Comparison of ENCODE assay signal across 8 mouse cellular contexts in the genomic region with DNA sequence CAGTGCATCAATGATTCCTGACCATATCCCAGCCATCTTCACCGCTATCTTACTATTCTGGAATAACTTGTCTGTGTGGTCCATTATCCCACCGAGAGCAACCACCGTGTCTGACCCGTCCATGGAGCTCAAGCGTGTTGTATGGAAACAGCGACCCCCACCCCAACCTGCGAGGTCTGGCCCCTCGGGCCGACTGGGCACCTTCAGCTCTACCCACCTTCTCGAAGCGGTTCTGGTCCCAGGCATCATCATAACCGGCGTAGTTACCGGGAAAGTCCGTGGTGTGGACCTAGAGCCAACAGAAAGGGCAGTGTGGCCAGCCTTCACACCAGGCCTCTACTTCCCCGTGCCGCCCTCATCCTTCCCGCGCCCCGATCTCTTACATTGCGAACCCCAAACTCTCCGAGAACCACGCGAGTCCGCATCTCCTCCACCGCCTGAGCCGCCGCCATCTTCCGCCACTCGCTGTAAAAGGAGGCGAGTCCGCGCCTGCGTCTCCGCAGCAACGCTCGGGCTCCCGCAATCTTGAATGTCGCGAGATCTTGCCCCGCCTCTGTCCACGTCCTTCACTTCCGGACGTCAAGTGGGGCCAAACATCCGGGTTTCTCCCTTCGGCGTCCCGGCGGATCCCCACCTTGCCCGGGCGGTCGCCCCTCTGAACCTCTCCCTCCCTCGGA. TPM values are rescaled to one million over a fixed set of nuclear protein-coding genes. Genes with fewer than 3 reads are reported as not detected.
DNase-seq lines count a peak whose midpoint lies in the region; ATAC-seq and TF ChIP-seq lines count a peak whose summit lies in the region.

TSS of gene Polr1c (minus strand) at position 543 of the 677 bp plus-strand sequence.
TSS of gene Yipf3 (plus strand) at position 569 of the 677 bp plus-strand sequence.

- peak within 1 kb of the TSS; percentile 98 for H3K4me3 ChIP-seq in embryonic facial prominence, embryonic 14.5 days (ENCODE audit: low read depth, low read length)
- H3K4me3 ChIP-seq in limb, embryonic 14.5 days (replicated peaks; ENCODE audit: low read length), result peak within 1 kb of the TSS; percentile 72
- H3K4me3 ChIP-seq in midbrain, postnatal 0 days (ENCODE audit: low read depth, low read length), result peak within 1 kb of the TSS; percentile 79

- H3K36me3 ChIP-seq in embryonic facial prominence, embryonic 14.5 days (ENCODE audit: control insufficient read depth, insufficient read depth, low read length), result peaks cover 78% of the 10 kb centered on the region
- peaks cover 74% of the 10 kb centered on the region for H3K36me3 ChIP-seq in limb, embryonic 14.5 days (ENCODE audit: control insufficient read depth, insufficient read depth, low read length)
- H3K36me3 ChIP-seq in midbrain, postnatal 0 days (ENCODE audit: insufficient read depth, low read length), result peaks cover 59% of the 10 kb centered on the region

- WGBS in embryonic facial prominence, embryonic 14.5 days, result 1% methylated on average over 53 of the region's 53 CpGs
- under 1% methylated on average over 52 of the region's 53 CpGs for WGBS in limb, embryonic 14.5 days
- WGBS in midbrain, postnatal 0 days, result under 1% methylated on average over 53 of the region's 53 CpGs

- peaks cover 16% of the 10 kb centered on the region for H3K4me1 ChIP-seq in embryonic facial prominence, embryonic 14.5 days (ENCODE audit: control insufficient read depth, insufficient read depth, low read length)
- peaks cover 15% of the 10 kb centered on the region for H3K4me1 ChIP-seq in limb, embryonic 14.5 days (ENCODE audit: control insufficient read depth, insufficient read depth, low read length)
- peaks cover 7% of the 10 kb centered on the region for H3K4me1 ChIP-seq in midbrain, postnatal 0 days (ENCODE audit: insufficient read depth, low read length)

- ATAC-seq in embryonic facial prominence, embryonic 14.5 days (ENCODE audit: low read depth), result peak; percentile 93
- peak; percentile 92 for ATAC-seq in limb, embryonic 14.5 days (ENCODE audit: low FRiP score, low read depth)
- ATAC-seq in midbrain, postnatal 0 days (ENCODE audit: low FRiP score), result peak; percentile 92

- peak within 1 kb of the TSS; percentile 85 for H3K27ac ChIP-seq in embryonic facial prominence, embryonic 14.5 days (replicated peaks; ENCODE audit: low read depth, low read length)
- peak within 1 kb of the TSS; percentile 52 for H3K27ac ChIP-seq in limb, embryonic 14.5 days (replicated peaks; ENCODE audit: low read depth, low read length)
- H3K27ac ChIP-seq in midbrain, postnatal 0 days (ENCODE audit: low read depth, low read length), result peak within 1 kb of the TSS; percentile 79

- no peaks in the 10 kb centered on the region for H3K27me3 ChIP-seq in embryonic facial prominence, embryonic 14.5 days (replicated peaks; ENCODE audit: control insufficient read depth, insufficient read depth, low read length)
- H3K27me3 ChIP-seq in limb, embryonic 14.5 days (ENCODE audit: control insufficient read depth, insufficient read depth, low read length), result no peaks in the 10 kb centered on the region
- H3K27me3 ChIP-seq in midbrain, postnatal 0 days (ENCODE audit: insufficient read depth, low read length), result no peaks in the 10 kb centered on the region

- peak within 1 kb of the TSS; percentile 89 for H3K4me2 ChIP-seq in embryonic facial prominence, embryonic 14.5 days (ENCODE audit: low read depth, low read length)
- peak within 1 kb of the TSS; percentile 87 for H3K4me2 ChIP-seq in limb, embryonic 14.5 days (replicated peaks; ENCODE audit: low read depth, low read length, severe bottlenecking)
- H3K4me2 ChIP-seq in midbrain, postnatal 0 days (ENCODE audit: low read depth, low read length, poor library complexity, severe bottlenecking), result peak within 1 kb of the TSS; percentile 78

- DNase-seq in 3T3-L1 (ENCODE audit: low read depth, low spot score), result peak; percentile 94
- peak; percentile 83 to 90 for DNase-seq in adrenal gland, postnatal 4 days (ENCODE audit: low spot score in 2 of 2)
- peak; percentile 98 for DNase-seq in embryonic facial prominence, embryonic 14.5 days (ENCODE audit: low spot score)
- DNase-seq in heart, adult 8-10 months (ENCODE audit: low spot score), result peak; percentile 97
- DNase-seq in kidney, adult 9 months, result peak; percentile 96
- peak; percentile 95 for DNase-seq in limb, embryonic 14.5 days (ENCODE audit: low spot score)
- peak; percentile 96 for DNase-seq in midbrain, postnatal 0 days (ENCODE audit: low spot score)
- DNase-seq in spleen, postnatal 14 days (ENCODE audit: low spot score in 2 of 2), result peak; percentile 88 to 93

- no peak for TF ChIP-seq CTCF in midbrain, postnatal 0 days (IDR thresholded peaks at IDR 0.05)

- no peaks in the 10 kb centered on the region for H3K9me3 ChIP-seq in embryonic facial prominence, embryonic 14.5 days (ENCODE audit: control insufficient read depth, low read length)
- no peaks in the 10 kb centered on the region for H3K9me3 ChIP-seq in limb, embryonic 14.5 days (ENCODE audit: control insufficient read depth, low read length)
- H3K9me3 ChIP-seq in midbrain, postnatal 0 days (ENCODE audit: low read length), result no peaks in the 10 kb centered on the region

- peak within 1 kb of the TSS; percentile 96 for H3K9ac ChIP-seq in embryonic facial prominence, embryonic 14.5 days (ENCODE audit: low read depth, low read length)
- peak within 1 kb of the TSS; percentile 78 for H3K9ac ChIP-seq in limb, embryonic 14.5 days (ENCODE audit: low read depth, low read length, severe bottlenecking)
- H3K9ac ChIP-seq in midbrain, postnatal 0 days (replicated peaks; ENCODE audit: low read length, poor library complexity, severe bottlenecking), result peak within 1 kb of the TSS; percentile 87

- 0 out of 2 replicates have a peak, but pooled peaks have one; percentile 64 for TF ChIP-seq POLR2A in limb, embryonic 14.5 days (IDR thresholded peaks at IDR 0.05; ENCODE audit: borderline replicate concordance, extremely low read depth, insufficient read depth, insufficient read length)

RNA-seq across cellular contexts. Expression of gene Polr1c, which starts in this region (rescaled TPM):
- 100 to 1,000 TPM; 101 to 108 TPM for total RNA-seq in adrenal gland, postnatal 4 days (2021)
- polyA plus RNA-seq in embryonic facial prominence, embryonic 14.5 days (2014; fragmentation: Nextera tagmentation; extraction: Ambion mirVana), result 78.1 and 80.2 TPM in 2 replicates
- 10 to 100 TPM; 20.4 to 25.6 (median 22.7) TPM for total RNA-seq in heart, adult 8-10 months (2022)
- 112 and 120 TPM in 2 replicates for polyA plus RNA-seq in limb, embryonic 14.5 days (2012; rRNA removed)
- polyA plus RNA-seq in limb, embryonic 14.5 days (2014; fragmentation: Nextera tagmentation; extraction: Ambion mirVana), result 87.5 and 98.4 TPM in 2 replicates
- total RNA-seq in midbrain, postnatal 0 days (2014; rRNA removed), result 54.1 and 54.7 TPM in 2 replicates
- polyA plus RNA-seq in midbrain, postnatal 0 days (2015; fragmentation: Nextera tagmentation; extraction: Ambion mirVana), result 55.5 and 59.2 TPM in 2 replicates

RNA-seq across cellular contexts. Expression of gene Yipf3, which starts in this region (rescaled TPM):
- total RNA-seq in adrenal gland, postnatal 4 days (2021), result 100 to 1,000 TPM; 137 to 139 TPM
- 135 and 137 TPM in 2 replicates for polyA plus RNA-seq in embryonic facial prominence, embryonic 14.5 days (2014; fragmentation: Nextera tagmentation; extraction: Ambion mirVana)
- total RNA-seq in heart, adult 8-10 months (2022), result 10 to 100 TPM; 82.2 to 91.1 (median 85.5) TPM
- polyA plus RNA-seq in limb, embryonic 14.5 days (2012; rRNA removed), result 92.5 and 136 TPM in 2 replicates
- 134 and 142 TPM in 2 replicates for polyA plus RNA-seq in limb, embryonic 14.5 days (2014; fragmentation: Nextera tagmentation; extraction: Ambion mirVana)
- 18.9 and 24.8 TPM in 2 replicates for total RNA-seq in midbrain, postnatal 0 days (2014; rRNA removed)
- polyA plus RNA-seq in midbrain, postnatal 0 days (2015; fragmentation: Nextera tagmentation; extraction: Ambion mirVana), result 70.6 and 77.4 TPM in 2 replicates

Comparison
In these comparisons a context has a peak if more than half of its experiments do, and no peak if none do; other contexts are left out.
1. Peak in every context shown above with its lines: DNase-seq, ATAC-seq, H3K4me3 ChIP-seq and H3K27ac ChIP-seq.